Mouse (Mus musculus) intestine, embryonic 15.5 days (tissue): ENCODE measurements around the gene Coq9. TPM values are rescaled to one million over a fixed set of nuclear protein-coding genes. Genes with fewer than 3 reads are reported as not detected.

Source experiments
- ATAC-seq: fragments of 200-750 bp; cut with Nextera tagmentation; 2 replicates; pipeline ENCODE4 v1.8.0; 2017; ENCODE audit warnings: moderate TSS enrichment, moderate library complexity
- H3K27ac ChIP-seq: fragments of 300-500 bp; sonication (generic); 2 replicates; pipeline ENCODE4 v1.5.1; 2015; ENCODE audit warnings: mild to moderate bottlenecking, inconsistent platforms
- H3K27me3 ChIP-seq: fragments of 300-500 bp; sonication (generic); replicated peaks from 2 replicates; pipeline ENCODE4 v1.6.1; 2015; ENCODE audit warnings: inconsistent platforms
- H3K36me3 ChIP-seq: fragments of 300-500 bp; sonication (generic); 2 replicates; pipeline ENCODE4 v1.6.1; 2015; ENCODE audit warnings: inconsistent platforms
- H3K4me1 ChIP-seq: fragments of 300-500 bp; sonication (generic); replicated peaks from 2 replicates; pipeline ENCODE4 v1.6.1; 2015; ENCODE audit warnings: inconsistent platforms
- H3K4me2 ChIP-seq: fragments of 300-500 bp; sonication (generic); replicated peaks from 2 replicates; pipeline ENCODE4 v1.6.1; 2015; ENCODE audit warnings: mild to moderate bottlenecking, inconsistent platforms
- H3K4me3 ChIP-seq: fragments of 300-500 bp; sonication (generic); replicated peaks from 2 replicates; pipeline ENCODE4 v1.5.1; 2015; ENCODE audit warnings: inconsistent platforms
- H3K9ac ChIP-seq: fragments of 300-500 bp; sonication (generic); 2 replicates; pipeline ENCODE4 v1.6.1; 2015; ENCODE audit warnings: inconsistent platforms
- H3K9me3 ChIP-seq: fragments of 300-500 bp; sonication (generic); 2 replicates; pipeline ENCODE4 v1.6.1; 2016; ENCODE audit warnings: inconsistent platforms
- WGBS: fragments of 180-500 bp; shearing (Covaris S2); methylation state at CpG from one replicate; pipeline ENCODE4 v1.1.7; 2015; 5-methylcytosine and 5-hydroxymethylcytosine counted together
- polyA plus RNA-seq: library from polyadenylated mRNA; unstranded; fragments of >200 nt; fragmentation: Nextera tagmentation; extraction: Ambion mirVana; gene quantifications from 2 replicates; pipeline ENCODE4 v1.2.1, GENCODE M21; 2015

Gene Coq9
- polyA plus RNA-seq, 1 experiment from 2014 or later = 97.5 TPM

DNA sequence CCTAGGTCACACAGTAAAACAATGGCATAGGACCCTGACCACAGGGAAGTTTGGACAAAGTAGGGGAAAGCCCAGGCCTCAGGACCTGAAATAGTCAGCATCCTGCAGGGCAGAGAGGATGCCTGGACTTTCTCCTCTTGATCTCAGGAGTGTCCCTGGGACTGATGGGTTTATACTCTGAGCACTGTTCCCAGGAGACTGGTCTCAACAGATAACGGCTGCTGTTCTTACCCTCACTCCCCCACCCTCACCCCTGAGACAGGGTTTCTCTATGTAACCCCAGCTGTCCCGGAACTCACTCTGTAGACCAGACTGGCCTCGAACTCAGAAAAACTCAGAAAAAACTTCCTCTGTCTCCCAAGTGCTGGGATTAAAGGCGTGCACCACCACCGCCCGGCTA is 29.7 kb upstream of the Coq9 start:
- no peak for ATAC-seq
- no peaks in the 10 kb centered on the region for H3K36me3 ChIP-seq
- no peak overlapping the region for H3K4me2 ChIP-seq
- no peaks in the 10 kb centered on the region for H3K9me3 ChIP-seq
- H3K4me1 ChIP-seq = no peaks in the 10 kb centered on the region
- no peaks in the 10 kb centered on the region for H3K27me3 ChIP-seq
- H3K27ac ChIP-seq = no peak overlapping the region
- no peak overlapping the region for H3K9ac ChIP-seq
- 78% methylated on average over 6 of the region's 6 CpGs for WGBS
- H3K4me3 ChIP-seq = no peak overlapping the region

DNA sequence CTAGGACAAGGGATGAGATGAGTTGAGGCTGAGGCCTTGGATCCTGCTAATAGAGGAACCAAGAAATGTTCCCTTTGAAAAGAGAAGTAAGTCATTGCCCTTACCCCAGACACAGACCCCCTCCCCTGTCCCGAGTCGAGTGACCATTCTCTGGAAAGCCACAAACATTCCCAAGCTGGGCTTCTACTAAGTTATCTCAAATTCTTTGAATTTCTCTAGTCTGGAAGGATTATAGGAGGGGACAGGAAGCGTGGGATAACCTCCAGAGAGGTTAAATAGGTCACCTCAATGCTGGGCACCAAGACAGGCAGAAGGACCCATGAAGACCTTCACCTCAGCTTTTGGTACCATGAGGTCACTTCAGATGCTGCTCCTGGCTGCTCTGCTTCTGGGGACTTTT is 28.0 kb upstream of the Coq9 start, which contains the start of gene Ccl17:
Gene Ccl17, plus strand, starts transcription at position 301 of the 400 bp plus-strand sequence.
- no peaks in the 10 kb centered on the region for H3K4me1 ChIP-seq
- no peaks in the 10 kb centered on the region for H3K9me3 ChIP-seq
- no peak within 1 kb of the TSS for H3K27ac ChIP-seq
- 41% methylated on average over 3 of the region's 3 CpGs for WGBS
- no peak within 1 kb of the TSS for H3K4me3 ChIP-seq
- no peaks in the 10 kb centered on the region for H3K36me3 ChIP-seq
- no peak within 1 kb of the TSS for H3K4me2 ChIP-seq
- H3K9ac ChIP-seq = no peak within 1 kb of the TSS
- ATAC-seq = no peak
- H3K27me3 ChIP-seq = no peaks in the 10 kb centered on the region

DNA sequence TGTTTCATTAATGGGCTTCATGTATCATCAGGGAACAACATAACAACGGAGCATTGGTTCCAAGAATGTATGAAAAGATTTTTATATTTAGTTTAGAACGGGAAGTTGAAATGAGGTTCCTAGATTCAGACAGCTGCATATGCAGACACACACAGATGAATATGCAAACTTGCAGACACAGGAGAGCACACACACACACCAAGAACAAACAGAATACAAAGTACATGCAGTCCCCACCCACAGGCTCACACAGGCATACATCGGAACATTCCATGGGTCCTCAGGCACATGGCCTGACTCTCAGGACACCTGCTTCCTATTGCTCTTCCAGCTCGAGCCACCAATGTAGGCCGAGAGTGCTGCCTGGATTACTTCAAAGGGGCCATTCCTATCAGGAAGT is 27.3 kb upstream of the Coq9 start:
- 76% methylated on average over 5 of the region's 5 CpGs for WGBS
- no peak overlapping the region for H3K27ac ChIP-seq
- no peak overlapping the region for H3K4me2 ChIP-seq
- H3K36me3 ChIP-seq = no peaks in the 10 kb centered on the region
- no peak for ATAC-seq
- H3K9me3 ChIP-seq = no peaks in the 10 kb centered on the region
- H3K9ac ChIP-seq = no peak overlapping the region
- no peaks in the 10 kb centered on the region for H3K27me3 ChIP-seq
- no peak overlapping the region for H3K4me3 ChIP-seq
- no peaks in the 10 kb centered on the region for H3K4me1 ChIP-seq

DNA sequence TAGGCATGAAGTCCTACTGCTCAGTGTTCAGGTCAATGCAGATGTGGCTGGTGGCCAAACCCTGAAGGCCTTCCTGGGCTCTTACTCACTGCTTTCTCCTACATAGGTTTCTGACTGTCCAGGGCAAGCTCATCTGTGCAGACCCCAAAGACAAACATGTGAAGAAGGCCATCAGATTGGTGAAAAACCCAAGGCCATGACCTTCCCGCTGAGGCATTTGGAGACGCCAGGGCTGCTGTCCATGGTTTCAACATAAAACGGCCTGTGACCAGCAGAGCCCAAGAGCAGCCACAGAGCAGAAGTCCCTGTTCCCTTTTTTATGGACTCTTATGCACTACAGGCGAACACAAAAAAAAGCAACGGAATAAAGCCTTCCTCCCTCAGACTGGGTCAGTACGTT is 26.5 kb upstream of the Coq9 start:
- Histone ChIP-seq H3K9ac (no peak overlapping the region), H3K4me2 (no peak overlapping the region), H3K36me3 (no peaks in the 10 kb centered on the region), H3K27ac (no peak overlapping the region), H3K4me3 (no peak overlapping the region), H3K4me1 (no peaks in the 10 kb centered on the region), H3K9me3 (no peaks in the 10 kb centered on the region), H3K27me3 (no peaks in the 10 kb centered on the region)
- WGBS = 64% methylated on average over 6 of the region's 6 CpGs
- no peak for ATAC-seq

DNA sequence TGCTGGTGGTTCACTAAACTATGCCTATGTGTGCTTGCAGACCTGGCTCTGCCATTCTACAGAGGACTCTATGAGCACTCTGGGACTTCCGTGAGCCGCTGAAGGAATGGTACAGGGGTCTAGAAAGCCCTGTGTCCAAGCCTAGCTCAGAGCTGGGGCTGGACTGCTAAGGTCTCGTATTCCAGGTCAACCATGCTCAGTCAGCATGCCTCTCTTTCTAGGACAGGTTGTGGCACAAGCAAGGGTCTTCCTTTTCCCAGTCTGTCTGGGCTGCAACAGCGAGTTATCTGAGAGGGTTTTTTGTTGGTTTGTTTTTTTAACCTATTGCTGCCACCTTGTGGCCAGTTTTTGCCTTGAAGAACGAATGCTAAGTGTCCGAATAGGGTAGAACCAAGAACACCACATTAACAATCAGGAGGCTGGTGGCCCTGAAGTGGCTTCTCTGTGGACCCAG is 25.4 kb upstream of the Coq9 start:
- H3K36me3 ChIP-seq = no peaks in the 10 kb centered on the region
- 29% methylated on average over 6 of the region's 6 CpGs for WGBS
- H3K4me1 ChIP-seq = no peaks in the 10 kb centered on the region
- no peak overlapping the region for H3K9ac ChIP-seq
- no peak overlapping the region for H3K27ac ChIP-seq
- peak; percentile 83 for ATAC-seq
- H3K9me3 ChIP-seq = no peaks in the 10 kb centered on the region
- no peaks in the 10 kb centered on the region for H3K27me3 ChIP-seq
- H3K4me3 ChIP-seq = no peak overlapping the region; the same call in 1 of the 2 replicates
- 0 out of 2 replicates have a peak overlapping the region, but pooled peaks have one; percentile 26 for H3K4me2 ChIP-seq

DNA sequence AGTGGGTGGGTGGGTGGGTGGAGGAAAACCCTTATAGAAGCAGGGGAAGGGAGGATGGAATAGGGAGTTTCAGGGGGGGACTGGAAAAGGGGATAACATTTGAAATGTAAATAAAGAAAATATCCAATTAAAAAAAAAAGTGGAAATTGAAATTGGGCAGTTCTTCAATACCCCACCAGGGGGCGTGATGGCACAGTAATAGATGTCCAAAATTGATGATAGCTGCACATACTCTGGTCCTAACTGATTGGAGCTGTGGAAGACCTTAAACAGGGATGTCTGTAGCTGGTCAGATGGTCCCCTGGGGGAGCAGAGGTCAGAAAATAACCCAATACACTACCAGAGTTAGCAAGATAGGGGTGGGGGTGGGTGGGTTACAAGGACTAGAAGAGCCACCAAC is 23.6 kb upstream of the Coq9 start:
- H3K4me1 ChIP-seq = no peaks in the 10 kb centered on the region
- H3K4me2 ChIP-seq = no peak overlapping the region
- H3K4me3 ChIP-seq = no peak overlapping the region
- H3K27me3 ChIP-seq = no peaks in the 10 kb centered on the region
- H3K27ac ChIP-seq = no peak overlapping the region
- H3K9me3 ChIP-seq = no peaks in the 10 kb centered on the region
- H3K36me3 ChIP-seq = no peaks in the 10 kb centered on the region
- H3K9ac ChIP-seq = no peak overlapping the region
- ATAC-seq = no peak
- 0% methylated on average over 1 of the region's 1 CpGs for WGBS

DNA sequence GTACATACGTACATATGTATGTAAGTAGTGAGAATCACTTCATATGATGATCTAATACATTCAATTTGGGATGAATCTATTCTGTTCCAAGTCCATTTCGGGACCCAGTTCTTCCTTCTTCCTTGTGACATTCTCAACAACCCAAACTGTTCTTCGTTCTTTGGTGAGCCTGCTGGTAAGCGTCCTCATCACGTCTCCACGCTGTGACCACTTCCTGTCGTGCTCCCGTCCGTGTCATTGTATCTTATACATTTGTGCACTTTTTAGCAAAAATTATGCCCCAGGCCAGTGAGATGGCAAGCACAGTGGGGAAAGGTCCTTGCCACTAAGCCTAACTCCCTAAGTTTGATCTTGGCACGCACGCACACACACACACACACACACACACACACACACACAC is 20.2 kb upstream of the Coq9 start:
- H3K4me1 ChIP-seq = no peaks in the 10 kb centered on the region
- peaks cover 5% of the 10 kb centered on the region for H3K36me3 ChIP-seq
- no peak overlapping the region for H3K4me2 ChIP-seq
- WGBS = 85% methylated on average over 11 of the region's 11 CpGs
- H3K9ac ChIP-seq = no peak overlapping the region
- H3K27ac ChIP-seq = no peak overlapping the region
- H3K4me3 ChIP-seq = no peak overlapping the region
- ATAC-seq = no peak
- H3K27me3 ChIP-seq = no peaks in the 10 kb centered on the region
- H3K9me3 ChIP-seq = no peaks in the 10 kb centered on the region

DNA sequence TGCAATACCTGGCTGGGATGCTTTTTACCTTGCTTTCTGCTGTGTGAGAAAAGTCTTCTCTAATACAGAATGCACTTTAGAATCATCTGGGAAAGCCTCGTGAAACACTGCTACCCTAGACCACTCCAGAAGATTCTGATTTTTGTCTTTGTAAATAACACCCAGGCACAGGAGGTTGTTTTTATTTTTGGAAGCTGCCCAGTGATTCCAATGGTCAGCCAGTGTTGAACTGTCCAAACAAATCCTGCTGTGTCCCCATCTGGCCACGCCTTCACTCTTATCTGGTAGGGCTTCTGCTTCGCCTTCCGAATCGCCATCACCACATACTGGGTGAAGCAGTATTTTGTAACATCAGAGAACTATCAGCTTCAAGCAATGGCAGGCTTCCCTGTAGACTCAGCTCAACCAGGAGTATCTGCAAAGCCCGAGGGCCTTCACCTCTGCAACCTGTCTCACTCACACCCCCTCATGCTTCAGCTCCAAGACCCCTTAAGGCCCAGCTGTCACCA is 18.4 kb upstream of the Coq9 start:
- ATAC-seq = no peak
- 76% methylated on average over 6 of the region's 6 CpGs for WGBS
- no peak overlapping the region for H3K4me2 ChIP-seq

DNA sequence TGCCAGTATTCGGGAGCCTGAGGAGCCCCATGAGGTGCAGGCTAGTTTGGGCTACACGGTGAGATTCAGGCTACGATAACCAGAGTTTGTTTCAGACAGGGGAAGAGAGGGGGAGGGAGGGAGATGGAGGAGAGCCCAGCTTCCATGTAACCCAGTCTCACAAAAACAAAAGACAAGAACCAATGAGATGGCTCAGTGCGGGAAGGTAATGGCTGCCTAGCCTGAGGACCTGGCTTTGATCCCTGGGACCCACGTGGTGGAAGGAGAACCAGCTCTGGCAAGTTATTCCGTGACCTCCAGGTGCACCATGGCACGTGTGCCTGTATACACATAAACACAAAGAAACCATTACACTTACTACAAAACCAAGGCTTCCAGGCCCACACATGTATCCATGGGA is 17.6 kb upstream of the Coq9 start:
- Histone ChIP-seq H3K27ac (no peak overlapping the region), H3K9ac (no peak overlapping the region), H3K4me1 (no peaks in the 10 kb centered on the region), H3K4me2 (no peak overlapping the region), H3K4me3 (no peak overlapping the region), H3K27me3 (no peaks in the 10 kb centered on the region), H3K9me3 (no peaks in the 10 kb centered on the region), H3K36me3 (peaks cover 12% of the 10 kb centered on the region)
- no peak for ATAC-seq
- WGBS = 84% methylated on average over 7 of the region's 7 CpGs

More for the DNA sequence above, 18.4 kb upstream of the Coq9 start:
- Histone ChIP-seq H3K27ac (no peak overlapping the region), H3K36me3 (peaks cover 12% of the 10 kb centered on the region), H3K4me1 (no peaks in the 10 kb centered on the region), H3K9me3 (no peaks in the 10 kb centered on the region), H3K27me3 (no peaks in the 10 kb centered on the region), H3K4me3 (no peak overlapping the region), H3K9ac (no peak overlapping the region)

DNA sequence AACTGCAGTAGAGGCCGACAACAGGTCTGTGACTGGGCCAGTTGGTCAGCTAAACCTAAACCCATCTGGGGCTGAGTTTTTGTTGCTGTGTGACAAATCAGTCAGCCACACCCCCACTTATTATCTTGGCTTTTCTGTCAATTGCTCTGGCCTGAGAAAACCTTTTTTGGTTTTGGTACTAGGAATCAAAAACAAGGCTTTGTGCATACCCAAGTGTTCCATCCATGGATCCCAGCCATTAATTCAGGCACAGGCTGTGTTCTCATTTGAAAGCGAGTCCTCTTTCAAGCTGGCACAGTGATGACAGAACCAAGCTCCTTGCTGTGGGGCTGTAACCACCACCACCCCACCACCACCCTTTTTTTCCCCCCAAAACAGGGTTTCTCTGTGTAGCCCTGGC is 16.7 kb upstream of the Coq9 start:
- no peak overlapping the region for H3K4me2 ChIP-seq
- peaks cover 15% of the 10 kb centered on the region for H3K36me3 ChIP-seq
- no peaks in the 10 kb centered on the region for H3K27me3 ChIP-seq
- H3K4me3 ChIP-seq = no peak overlapping the region
- H3K4me1 ChIP-seq = no peaks in the 10 kb centered on the region
- no peak overlapping the region for H3K27ac ChIP-seq
- no peaks in the 10 kb centered on the region for H3K9me3 ChIP-seq
- 92% methylated on average over 2 of the region's 2 CpGs for WGBS
- ATAC-seq = no peak
- H3K9ac ChIP-seq = no peak overlapping the region

DNA sequence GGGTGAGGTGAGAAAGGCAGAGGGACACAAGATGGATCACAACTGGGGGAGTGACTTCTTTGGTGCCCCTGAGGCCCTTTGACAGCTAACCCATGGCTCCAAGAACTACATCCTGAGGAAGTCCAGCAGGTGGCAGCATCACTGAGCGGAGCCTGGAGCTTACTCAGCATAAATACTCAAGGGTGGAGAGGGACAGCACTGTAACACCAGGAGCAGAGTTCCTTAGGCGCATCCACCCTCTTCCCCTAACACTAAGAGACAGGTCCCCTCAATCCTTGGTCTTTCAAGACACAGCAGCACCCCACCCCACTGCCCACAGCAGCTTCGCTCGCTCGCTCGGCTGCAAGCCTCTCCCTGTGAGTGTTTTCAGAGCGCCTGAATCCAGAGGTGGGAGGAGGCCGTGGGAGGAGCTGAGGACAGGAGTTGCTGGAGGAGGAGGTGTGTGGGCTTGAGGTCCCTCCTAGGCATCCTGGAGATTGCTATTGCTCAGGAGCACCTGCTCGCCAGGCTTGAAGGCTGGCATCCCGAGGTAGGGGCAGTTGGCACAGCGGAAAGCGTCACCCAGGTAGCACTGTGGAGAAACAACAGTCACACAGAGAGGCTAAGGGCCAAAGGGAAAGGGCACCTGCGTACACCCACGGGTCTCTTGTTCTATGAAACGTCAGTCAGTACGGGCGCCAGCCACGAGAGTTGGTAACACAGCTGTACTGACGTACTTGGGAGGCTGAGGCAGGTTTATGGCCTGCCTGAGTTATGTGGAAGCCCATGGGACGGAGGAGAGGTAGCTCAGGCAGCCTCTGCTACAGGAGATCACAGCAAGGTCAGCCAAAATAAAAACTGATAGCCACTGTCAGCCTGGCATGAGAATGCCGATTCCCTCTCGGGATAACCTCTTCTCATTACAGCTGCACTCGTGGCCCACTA is 15.2 kb upstream of the Coq9 start:
- H3K27me3 ChIP-seq = no peaks in the 10 kb centered on the region
- H3K9me3 ChIP-seq = no peaks in the 10 kb centered on the region
- H3K4me1 ChIP-seq = no peaks in the 10 kb centered on the region
- peak; percentile 66 for ATAC-seq
- H3K36me3 ChIP-seq = peaks cover 16% of the 10 kb centered on the region
- no peak overlapping the region for H3K4me3 ChIP-seq
- no peak overlapping the region for H3K27ac ChIP-seq
- no peak overlapping the region for H3K9ac ChIP-seq
- 77% methylated on average over 23 of the region's 23 CpGs for WGBS
- H3K4me2 ChIP-seq = no peak overlapping the region

DNA sequence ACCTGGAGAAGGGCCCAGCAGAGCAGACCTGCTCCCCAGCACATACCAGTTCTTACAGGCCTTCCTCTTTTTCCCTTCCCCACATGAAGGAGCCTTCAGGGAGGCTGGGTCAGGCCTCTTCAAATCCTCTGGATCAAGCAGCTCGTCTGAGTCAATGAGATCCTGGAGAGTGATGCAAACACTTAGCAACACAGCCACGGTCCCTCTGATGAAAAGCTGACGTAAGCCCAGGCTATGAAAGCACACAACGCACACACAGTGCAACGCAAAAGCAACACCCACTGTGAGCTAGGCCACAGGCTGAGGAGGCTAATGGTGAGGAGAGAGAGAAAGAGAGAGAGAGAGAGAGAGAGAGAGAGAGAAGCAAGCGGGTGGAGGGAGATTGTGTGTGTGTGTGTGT is 13.0 kb upstream of the Coq9 start:
- H3K4me2 ChIP-seq = no peak overlapping the region
- 86% methylated on average over 6 of the region's 6 CpGs for WGBS
- H3K4me3 ChIP-seq = no peak overlapping the region
- H3K27ac ChIP-seq = no peak overlapping the region
- no peaks in the 10 kb centered on the region for H3K4me1 ChIP-seq
- peaks cover 21% of the 10 kb centered on the region for H3K36me3 ChIP-seq
- H3K9me3 ChIP-seq = no peaks in the 10 kb centered on the region
- H3K27me3 ChIP-seq = no peaks in the 10 kb centered on the region
- ATAC-seq = no peak
- no peak overlapping the region for H3K9ac ChIP-seq

DNA sequence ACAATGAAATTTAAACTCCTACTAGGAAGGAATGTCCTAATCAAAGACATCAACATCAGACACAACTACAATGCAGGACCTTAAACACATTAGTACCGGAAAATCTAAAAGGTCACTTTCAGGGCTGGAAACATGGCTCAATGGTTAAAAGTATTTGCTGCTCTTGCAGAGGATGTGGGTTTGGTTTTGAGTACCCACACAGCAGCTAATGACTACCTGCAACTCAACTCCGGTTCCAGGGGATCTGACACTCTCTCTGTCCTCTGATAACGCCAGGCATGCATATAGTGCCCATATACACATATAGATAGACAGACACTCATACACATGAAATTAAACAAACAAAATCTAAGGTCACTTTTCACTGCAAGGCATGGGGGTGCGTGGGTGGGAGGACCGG is 11.9 kb upstream of the Coq9 start:
- 93% methylated on average over 5 of the region's 5 CpGs for WGBS
- Histone ChIP-seq H3K27me3 (no peaks in the 10 kb centered on the region), H3K4me2 (no peak overlapping the region), H3K4me3 (no peak overlapping the region), H3K4me1 (no peaks in the 10 kb centered on the region), H3K36me3 (peaks cover 27% of the 10 kb centered on the region), H3K27ac (no peak overlapping the region), H3K9ac (no peak overlapping the region), H3K9me3 (no peaks in the 10 kb centered on the region)
- no peak for ATAC-seq
